Mouse (Mus musculus) forebrain, embryonic 10.5 days (tissue): ENCODE results near the gene Gpx2. TPM values are rescaled to one million over a fixed set of nuclear protein-coding genes. Genes with fewer than 3 reads are reported as not detected.
A peak's percentile ranks its signal among the peaks of the same experiment; 100 is the strongest.

Experiments
- DNase-seq: peaks from one replicate; pipeline ENCODE4 v3.0.0-alpha.2; 2017; ENCODE audit warnings: low spot score; ENCODE audit errors: extremely low spot score
- H3K27ac ChIP-seq: fragments of 300-500 bp; sonication (generic); 2 replicates; pipeline ENCODE4 v1.5.1; 2016; ENCODE audit warnings: mild to moderate bottlenecking
- H3K27me3 ChIP-seq: fragments of 300-500 bp; sonication (generic); 2 replicates; pipeline ENCODE4 v1.6.1; 2016; ENCODE audit warnings: mild to moderate bottlenecking; ENCODE audit not compliant: poor library complexity, severe bottlenecking
- H3K36me3 ChIP-seq: fragments of 300-500 bp; sonication (generic); replicated peaks from 2 replicates; pipeline ENCODE4 v1.6.1; 2016; ENCODE audit warnings: mild to moderate bottlenecking, moderate library complexity
- H3K4me1 ChIP-seq: fragments of 300-500 bp; sonication (generic); 2 replicates; pipeline ENCODE4 v1.6.1; 2016
- H3K4me3 ChIP-seq: fragments of 300-500 bp; sonication (generic); 2 replicates; pipeline ENCODE4 v1.5.1; 2016; ENCODE audit warnings: mild to moderate bottlenecking, moderate library complexity
- H3K9me3 ChIP-seq: fragments of 300-500 bp; sonication (generic); 2 replicates; pipeline ENCODE4 v1.6.1; 2016; ENCODE audit warnings: mild to moderate bottlenecking, moderate library complexity
- WGBS: fragments of 180-500 bp; shearing (Covaris S2); methylation state at CpG from one replicate; pipeline ENCODE4 v1.1.7; 2016; 5-methylcytosine and 5-hydroxymethylcytosine counted together
- polyA plus RNA-seq: library from polyadenylated mRNA; unstranded; fragments of >200 nt; fragmentation: Nextera tagmentation; extraction: Ambion mirVana; gene quantifications from 2 replicates; pipeline ENCODE4 v1.2.1, GENCODE M21; 2016

Gene Gpx2
- polyA plus RNA-seq: 0.20 and 0.21 TPM in 2 replicates

- H3K27me3 ChIP-seq: no peaks in the 10 kb centered on the region
- H3K27ac ChIP-seq: no peak within 1 kb of the TSS
- peaks cover 14% of the 10 kb centered on the region for H3K4me1 ChIP-seq
- H3K9me3 ChIP-seq: no peaks in the 10 kb centered on the region
- no peak within 1 kb of the TSS for H3K4me3 ChIP-seq
- 75% methylated on average over 5 of the region's 5 CpGs for WGBS
- DNase-seq: no peak
- H3K36me3 ChIP-seq: no peaks in the 10 kb centered on the region
Measured at GRCm38 (mm10) chr12:76795350-76795749, at the start of gene Gpx2. Gene Gpx2 (minus strand): TSS chr12:76795554.

GRCm38 (mm10) chr12:76844346-76845061, 49.1 kb upstream of the Gpx2 start:
- DNase-seq: no peak
- H3K9me3 ChIP-seq: no peaks in the 10 kb centered on the region
- H3K27ac ChIP-seq: no peak overlapping the region
- H3K4me3 ChIP-seq: no peak overlapping the region
- H3K36me3 ChIP-seq: no peaks in the 10 kb centered on the region
- H3K27me3 ChIP-seq: no peaks in the 10 kb centered on the region
- WGBS: 92% methylated on average over 15 of the region's 15 CpGs
- no peaks in the 10 kb centered on the region for H3K4me1 ChIP-seq

GRCm38 (mm10) chr12:76840081-76840480, 44.7 kb upstream of the Gpx2 start:
- Histone ChIP-seq H3K27ac (no peak overlapping the region), H3K36me3 (no peaks in the 10 kb centered on the region), H3K4me1 (peaks cover 12% of the 10 kb centered on the region), H3K27me3 (no peaks in the 10 kb centered on the region), H3K9me3 (no peaks in the 10 kb centered on the region), H3K4me3 (no peak overlapping the region)
- no peak for DNase-seq
- 82% methylated on average over 6 of the region's 6 CpGs for WGBS

- DNase-seq: no peak
- Histone ChIP-seq H3K36me3 (no peaks in the 10 kb centered on the region), H3K27me3 (no peaks in the 10 kb centered on the region), H3K4me1 (peaks cover 12% of the 10 kb centered on the region), H3K27ac (no peak overlapping the region), H3K4me3 (no peak overlapping the region), H3K9me3 (no peaks in the 10 kb centered on the region)
- WGBS: 92% methylated on average over 4 of the region's 4 CpGs
Measured at GRCm38 (mm10) chr12:76839298-76839697, 43.9 kb upstream of the Gpx2 start.

GRCm38 (mm10) chr12:76837844-76838650, 42.7 kb upstream of the Gpx2 start:
- 15% methylated on average over 21 of the region's 21 CpGs for WGBS
- Histone ChIP-seq H3K36me3 (no peaks in the 10 kb centered on the region), H3K27ac (peak overlapping the region; percentile 89)

GRCm38 (mm10) chr12:76837101-76837843, 41.9 kb upstream of the Gpx2 start:
- H3K9me3 ChIP-seq: no peaks in the 10 kb centered on the region
- H3K4me3 ChIP-seq: peak overlapping the region; percentile 75
- no peaks in the 10 kb centered on the region for H3K27me3 ChIP-seq
- H3K36me3 ChIP-seq: no peaks in the 10 kb centered on the region
- WGBS: under 1% methylated on average over 43 of the region's 43 CpGs
- peak; percentile 96 for DNase-seq
- peak overlapping the region; percentile 89 for H3K27ac ChIP-seq
- peaks cover 12% of the 10 kb centered on the region for H3K4me1 ChIP-seq

More at GRCm38 (mm10) chr12:76837844-76838650, 42.7 kb upstream of the Gpx2 start:
- Histone ChIP-seq H3K9me3 (no peaks in the 10 kb centered on the region), H3K4me3 (peak overlapping the region; percentile 75), H3K27me3 (no peaks in the 10 kb centered on the region), H3K4me1 (peaks cover 12% of the 10 kb centered on the region)
- no peak for DNase-seq

- H3K9me3 ChIP-seq: no peaks in the 10 kb centered on the region
- WGBS: 11% methylated on average over 3 of the region's 3 CpGs
Measured at GRCm38 (mm10) chr12:76832704-76833103, 37.4 kb upstream of the Gpx2 start.

GRCm38 (mm10) chr12:76825283-76825682, 29.9 kb upstream of the Gpx2 start:
- no peak for DNase-seq
- WGBS: 69% methylated on average over 4 of the region's 4 CpGs
- Histone ChIP-seq H3K4me1 (peaks cover 25% of the 10 kb centered on the region), H3K27ac (no peak overlapping the region), H3K9me3 (no peaks in the 10 kb centered on the region), H3K4me3 (no peak overlapping the region), H3K36me3 (no peaks in the 10 kb centered on the region), H3K27me3 (peaks cover 60% of the 10 kb centered on the region)

More at GRCm38 (mm10) chr12:76832704-76833103, 37.4 kb upstream of the Gpx2 start:
- H3K27me3 ChIP-seq: no peaks in the 10 kb centered on the region
- H3K4me1 ChIP-seq: 0 out of 2 replicates have a peak, but pooled peaks cover 3% of the 10 kb centered on the region
- H3K27ac ChIP-seq: no peak overlapping the region
- H3K4me3 ChIP-seq: no peak overlapping the region
- no peaks in the 10 kb centered on the region for H3K36me3 ChIP-seq
- no peak for DNase-seq

- H3K4me1 ChIP-seq: peaks cover 39% of the 10 kb centered on the region
- H3K27ac ChIP-seq: peak within 1 kb of the TSS; percentile 85
- peak within 1 kb of the TSS; percentile 74 for H3K4me3 ChIP-seq
- 2% methylated on average over 17 of the region's 17 CpGs for WGBS
- H3K9me3 ChIP-seq: no peaks in the 10 kb centered on the region
- peaks cover 81% of the 10 kb centered on the region for H3K27me3 ChIP-seq
- no peaks in the 10 kb centered on the region for H3K36me3 ChIP-seq
- DNase-seq: no peak
Measured at GRCm38 (mm10) chr12:76822651-76823041, 27.3 kb upstream of the Gpx2 start, which contains the start of gene Rab15. Gene Rab15 (minus strand): TSS chr12:76822908.

GRCm38 (mm10) chr12:76822002-76822650, 26.8 kb upstream of the Gpx2 start:
- Histone ChIP-seq H3K4me3 (peak overlapping the region; percentile 74), H3K4me1 (peaks cover 44% of the 10 kb centered on the region), H3K36me3 (no peaks in the 10 kb centered on the region), H3K27me3 (peaks cover 81% of the 10 kb centered on the region), H3K9me3 (no peaks in the 10 kb centered on the region), H3K27ac (peak overlapping the region; percentile 85)
- under 1% methylated on average over 66 of the region's 66 CpGs for WGBS
- peak; percentile 54 for DNase-seq

GRCm38 (mm10) chr12:76820615-76821014, 25.3 kb upstream of the Gpx2 start:
- no peaks in the 10 kb centered on the region for H3K9me3 ChIP-seq
- H3K27me3 ChIP-seq: peaks cover 85% of the 10 kb centered on the region
- H3K36me3 ChIP-seq: no peaks in the 10 kb centered on the region
- H3K4me1 ChIP-seq: peaks cover 52% of the 10 kb centered on the region
- no peak overlapping the region for H3K4me3 ChIP-seq
- 0 out of 2 replicates have a peak overlapping the region, but pooled peaks have one; percentile 25 for H3K27ac ChIP-seq
- 39% methylated on average over 4 of the region's 4 CpGs for WGBS
- DNase-seq: no peak

- no peak for DNase-seq
- no peak overlapping the region for H3K4me3 ChIP-seq
- H3K27ac ChIP-seq: no peak overlapping the region
- 64% methylated on average over 6 of the region's 6 CpGs for WGBS
- no peaks in the 10 kb centered on the region for H3K36me3 ChIP-seq
- no peaks in the 10 kb centered on the region for H3K9me3 ChIP-seq
- H3K4me1 ChIP-seq: peaks cover 52% of the 10 kb centered on the region
- H3K27me3 ChIP-seq: peaks cover 77% of the 10 kb centered on the region
Measured at GRCm38 (mm10) chr12:76819816-76820215, 24.5 kb upstream of the Gpx2 start.
